Mouse (Mus musculus) forelimb bud, embryonic 11.5 days (tissue): ENCODE measurements around the gene Mapk14.
A peak's percentile ranks its signal among the peaks of the same experiment; 100 is the strongest.

Experiments used
- DNase-seq: peaks from one replicate; pipeline ENCODE4 v3.0.0-alpha.2; 2012; ENCODE audit warnings: low read depth, low spot score

The Mapk14 gene

DNA sequence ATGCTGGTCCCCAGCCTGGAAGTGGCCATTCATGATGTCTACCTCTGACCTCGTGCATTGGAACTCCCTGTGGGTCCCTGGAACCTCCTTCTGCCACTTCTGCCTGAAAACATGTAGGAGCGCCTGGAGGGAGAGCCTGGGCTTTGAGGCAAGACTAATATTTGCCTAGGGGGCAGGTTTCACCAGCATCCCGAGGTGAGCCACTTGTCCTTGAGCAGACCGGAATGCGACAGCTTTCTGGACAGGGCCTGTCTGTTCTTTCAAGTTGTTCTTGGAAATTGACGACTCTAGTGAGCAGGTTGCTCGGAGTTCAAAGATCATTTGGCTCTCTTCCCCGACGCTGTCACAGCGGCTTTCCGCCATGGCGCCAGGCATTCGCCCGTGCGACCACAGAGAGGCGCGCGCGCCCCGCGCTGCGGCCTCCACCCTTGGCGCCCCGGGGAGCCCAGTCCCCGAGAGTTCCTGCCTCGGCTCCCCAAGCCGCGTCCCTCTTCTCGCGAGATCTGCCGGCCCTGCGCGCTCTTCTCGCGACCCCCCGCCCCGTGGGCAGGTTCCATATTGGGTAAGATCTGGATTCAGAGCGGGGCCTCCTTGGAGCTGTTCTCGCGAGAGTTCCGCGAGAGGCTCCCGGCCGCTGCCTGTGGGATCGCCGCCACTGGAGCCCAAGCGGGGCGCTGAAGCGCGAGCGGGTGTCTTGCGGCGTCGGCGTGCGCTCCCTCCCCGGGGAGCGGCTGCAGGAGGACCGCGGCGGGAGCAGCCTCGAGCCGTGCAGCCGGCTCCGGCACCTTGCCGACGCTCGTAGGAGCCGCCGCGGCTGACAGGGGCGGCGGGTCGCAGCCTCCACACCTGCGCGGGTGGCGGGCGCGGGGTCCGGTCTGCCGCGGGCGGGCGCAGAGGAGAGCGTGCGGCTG is at the start of gene Mapk14:
Mapk14 (plus strand) TSS at position 554 of the 911 bp plus-strand sequence.
- DNase-seq, result peak; percentile 99

DNA sequence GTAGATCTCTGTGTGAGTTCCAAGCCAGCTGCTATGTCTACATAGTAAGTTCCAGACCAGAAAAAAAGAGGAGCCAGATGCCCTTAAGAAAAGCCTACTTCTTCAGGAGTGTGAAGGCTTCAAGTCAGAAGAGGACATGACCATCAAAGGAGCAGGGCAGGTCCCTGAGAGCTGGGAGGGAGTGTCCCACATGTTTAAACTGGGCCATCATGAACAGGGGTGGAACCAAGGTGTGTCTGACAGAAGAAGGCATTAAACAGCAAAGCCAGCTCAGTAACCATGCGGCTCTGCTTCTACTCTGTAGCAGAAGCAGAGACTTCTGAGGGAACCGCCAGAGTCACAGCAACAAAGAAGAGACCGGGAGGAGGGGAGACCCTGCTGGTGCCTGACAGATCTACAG is 47.4 kb upstream of the Mapk14 start:
- no peak for DNase-seq

DNA sequence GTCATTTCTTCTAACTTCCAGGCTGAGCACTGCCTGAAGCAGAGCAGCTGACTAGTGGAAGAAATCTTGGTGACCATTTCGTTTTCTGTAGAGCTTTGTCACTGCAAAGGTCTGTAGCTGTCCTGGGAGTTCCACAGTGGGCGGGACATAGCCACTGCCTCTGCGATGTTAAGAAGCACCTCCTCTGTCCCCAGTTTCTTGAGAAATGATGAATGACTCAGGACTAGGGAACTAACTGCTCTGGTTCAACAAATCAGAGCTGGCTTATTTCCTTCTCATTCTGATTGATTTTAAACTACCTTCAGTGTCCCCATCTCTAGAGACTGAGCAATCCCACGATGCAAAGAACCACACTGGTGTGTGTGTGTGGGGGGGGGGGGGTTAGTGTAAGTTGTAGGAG is 47.0 kb upstream of the Mapk14 start:
- DNase-seq, result no peak

DNA sequence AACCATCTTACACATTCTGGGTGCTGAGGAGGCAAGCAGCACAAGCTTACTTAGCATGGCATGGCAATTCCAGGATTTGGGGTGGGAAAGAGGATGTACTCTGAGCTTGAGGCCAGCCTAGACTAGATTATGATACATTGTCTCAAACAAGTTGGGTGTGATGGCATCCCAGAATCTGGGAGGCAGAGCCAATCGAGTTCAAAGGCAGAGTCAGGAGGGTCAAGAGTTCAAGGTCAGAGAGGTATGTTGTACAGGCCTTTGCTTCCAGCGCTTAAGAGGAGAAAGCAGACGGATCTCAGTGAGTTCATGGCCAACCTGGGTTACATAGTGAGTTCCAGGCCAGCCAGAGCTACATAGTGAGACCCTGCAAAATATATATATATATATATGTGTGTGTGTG is 44.9 kb upstream of the Mapk14 start:
- no peak for DNase-seq

DNA sequence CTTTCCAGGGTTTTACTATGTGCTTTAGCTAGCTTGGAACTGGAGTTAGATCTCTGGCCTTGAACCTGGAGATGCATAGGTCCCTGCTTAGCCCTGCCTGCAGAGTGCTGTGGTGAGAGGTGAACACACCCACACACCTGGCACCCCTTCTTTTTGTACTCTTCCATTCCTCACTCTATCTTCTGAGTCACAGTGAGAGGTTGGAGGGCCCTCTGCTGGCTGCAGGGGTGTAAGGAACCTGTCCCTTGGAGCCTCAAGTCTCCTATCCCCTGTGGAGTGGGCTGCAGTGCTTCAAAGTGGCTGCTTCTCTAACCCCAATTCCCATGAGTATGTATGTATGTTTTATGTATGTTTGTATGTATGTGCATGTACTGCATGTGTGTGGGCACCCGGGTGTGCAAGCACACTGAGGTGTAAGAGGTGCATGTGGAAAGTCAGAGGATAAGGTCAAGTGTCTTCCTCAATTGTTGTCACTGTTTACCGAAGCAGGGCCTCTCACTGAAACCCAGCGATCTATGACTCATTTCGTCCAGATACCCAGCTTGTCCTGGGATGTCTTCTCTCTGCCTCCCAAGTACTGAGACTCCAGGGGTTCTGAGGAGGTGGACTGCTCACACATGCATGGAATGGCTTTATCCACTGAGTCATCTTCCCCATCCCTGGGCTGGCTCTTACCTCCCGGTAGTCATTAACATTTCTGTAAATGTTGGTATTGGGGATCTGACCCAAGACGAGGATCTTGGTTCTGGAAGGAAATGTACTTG is 42.3 kb upstream of the Mapk14 start:
- no peak for DNase-seq

DNA sequence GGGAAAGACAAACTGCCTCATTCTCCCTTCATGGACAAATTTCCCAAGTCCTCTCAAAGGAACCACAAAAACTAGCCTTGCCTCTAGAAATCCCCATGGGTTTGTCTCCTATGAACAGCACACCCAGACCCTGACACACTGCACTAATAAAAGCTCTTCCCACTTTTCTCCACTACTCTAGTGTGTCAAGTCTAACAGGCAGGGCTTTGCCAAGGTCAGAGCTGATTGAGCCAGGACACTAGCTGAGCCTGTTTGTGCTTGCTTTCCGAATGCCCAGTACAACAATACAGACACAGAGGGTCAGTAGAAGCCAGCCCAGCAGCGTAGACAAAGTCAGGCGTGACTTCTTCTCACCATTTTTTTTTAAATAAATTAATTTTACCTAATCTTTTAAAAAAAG is 40.9 kb upstream of the Mapk14 start:
- no peak for DNase-seq

DNA sequence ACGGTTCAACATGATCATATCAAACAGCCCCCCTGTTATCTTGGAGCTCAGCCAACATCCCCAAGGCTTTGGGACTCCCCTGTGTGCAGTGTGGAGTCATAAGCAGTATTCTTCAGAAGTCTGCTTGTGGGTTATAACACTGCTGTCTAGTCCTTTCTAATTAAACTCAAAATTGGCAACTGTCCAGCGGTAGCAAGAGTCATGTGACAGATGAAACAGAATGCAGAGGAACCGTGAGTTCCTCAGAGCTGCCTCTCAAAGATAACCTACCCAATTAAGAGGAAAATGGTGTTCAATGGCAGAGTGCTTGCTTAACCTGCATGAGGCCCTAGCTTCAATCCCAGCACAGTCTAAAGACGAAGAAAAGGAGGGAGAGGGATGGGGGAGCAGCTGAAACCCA is 33.2 kb upstream of the Mapk14 start:
- no peak for DNase-seq

DNA sequence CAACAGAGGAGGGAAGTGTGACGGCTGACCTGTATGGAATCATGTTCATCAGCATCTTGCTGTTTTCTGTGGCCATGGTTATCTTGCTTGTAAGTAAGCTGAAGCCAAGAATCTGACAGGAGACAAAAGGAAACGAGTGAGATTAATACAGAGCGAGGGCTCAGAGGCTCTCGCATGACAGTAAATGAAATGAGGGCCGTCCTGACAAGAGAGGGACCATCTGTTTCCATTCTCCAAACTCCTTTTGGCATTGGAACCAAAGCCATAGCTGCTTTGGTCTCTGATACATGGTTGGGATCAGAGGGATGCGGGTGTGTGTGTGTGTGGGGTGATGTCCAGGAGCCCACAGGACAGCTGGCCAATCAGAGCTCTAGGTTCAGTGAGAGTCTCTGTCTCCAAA is 31.6 kb upstream of the Mapk14 start:
- DNase-seq, result no peak

DNA sequence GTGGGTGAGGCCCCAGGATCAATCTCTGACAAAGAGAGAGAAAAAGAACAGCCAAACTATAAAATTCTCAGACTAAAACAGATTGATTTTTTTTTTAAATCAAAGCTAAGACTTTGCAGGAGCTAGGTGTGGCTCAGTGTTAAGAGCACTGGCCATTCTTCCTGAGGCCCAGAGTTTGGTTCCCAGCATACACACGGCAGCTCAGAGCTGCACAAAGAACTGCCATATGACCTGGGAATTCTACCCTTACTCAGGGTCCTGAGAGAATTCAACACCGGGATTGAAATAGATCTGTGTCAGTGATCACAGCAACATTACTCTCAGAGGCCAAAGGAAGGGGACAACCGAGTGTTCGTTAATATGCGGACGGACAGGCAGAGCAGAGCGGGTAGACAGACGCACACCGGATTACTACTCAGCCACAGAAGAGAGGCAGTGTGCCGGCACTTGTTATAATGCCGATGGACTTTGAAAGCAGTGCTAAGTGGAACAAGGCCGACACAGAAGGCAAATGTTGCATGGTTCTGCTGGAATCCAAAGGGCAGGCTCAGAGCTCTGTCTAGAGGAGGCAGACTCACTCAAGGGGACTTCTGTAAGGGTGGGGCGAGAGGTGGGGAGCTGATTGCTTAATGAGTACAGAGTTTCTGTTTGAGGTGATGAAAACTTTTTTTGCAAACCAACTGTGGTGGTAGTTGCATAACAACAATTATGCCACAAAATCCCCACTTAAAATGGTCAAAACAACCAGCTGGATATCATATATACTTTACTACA is 8.6 kb upstream of the Mapk14 start:
- DNase-seq, result no peak

DNA sequence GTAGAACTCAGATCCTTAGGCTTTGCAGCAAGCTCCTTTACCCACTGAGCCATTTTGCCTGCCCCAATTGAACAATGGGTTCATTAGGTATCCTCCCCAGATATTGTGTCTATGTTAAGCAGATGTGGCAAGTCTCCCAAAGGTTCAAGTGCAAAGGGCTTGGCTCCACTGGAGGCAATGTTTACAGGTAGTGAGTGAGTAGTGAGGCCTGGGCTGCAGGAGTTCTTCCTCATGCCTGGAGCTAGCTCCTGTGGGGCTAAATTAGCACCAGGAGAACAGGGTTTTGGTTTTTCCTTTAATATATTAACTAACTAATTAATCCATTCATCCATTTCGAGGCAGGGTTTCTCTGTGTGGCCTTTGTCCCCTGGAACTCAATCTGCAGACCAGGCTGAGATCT is 7.5 kb upstream of the Mapk14 start:
- no peak for DNase-seq

DNA sequence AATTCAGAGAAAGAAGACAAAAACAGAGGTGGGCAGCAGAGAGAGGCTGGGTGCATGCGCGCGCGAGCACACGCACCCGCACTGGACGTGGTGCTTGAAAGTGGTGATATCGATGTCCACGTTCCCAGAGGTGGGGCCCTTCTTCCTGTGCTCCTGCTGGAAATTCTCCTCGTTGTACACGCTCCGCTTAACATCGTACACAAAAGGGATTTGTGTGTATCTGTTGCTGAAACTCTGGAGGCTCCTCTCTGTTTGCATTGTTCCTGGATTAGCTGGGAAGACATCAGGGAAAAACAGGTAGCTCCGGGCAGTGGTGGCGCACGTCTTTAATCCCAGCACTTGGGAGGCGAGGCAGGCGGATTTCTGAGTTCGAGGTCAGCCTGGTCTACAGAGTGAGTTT is 6.5 kb upstream of the Mapk14 start:
- DNase-seq, result no peak

DNA sequence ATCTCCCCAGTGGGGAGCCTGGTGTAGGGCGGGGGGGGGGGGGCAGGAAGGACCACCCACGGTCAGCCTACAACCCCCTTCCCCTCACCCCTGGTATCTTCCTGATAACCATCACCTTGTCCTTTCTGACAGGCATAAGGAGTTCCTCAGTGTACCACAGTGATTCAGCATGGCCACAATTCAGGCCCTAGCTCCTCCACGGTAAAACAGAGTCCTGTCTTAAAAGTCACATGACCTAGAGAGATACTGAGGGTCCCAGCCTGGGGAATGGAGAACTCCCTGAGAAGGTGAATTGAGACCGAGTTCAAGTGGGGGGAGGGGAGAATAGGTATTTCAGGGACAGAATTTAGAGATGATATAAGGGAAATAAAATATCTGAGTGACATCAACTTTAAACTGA is 3.8 kb upstream of the Mapk14 start:
- no peak for DNase-seq

DNA sequence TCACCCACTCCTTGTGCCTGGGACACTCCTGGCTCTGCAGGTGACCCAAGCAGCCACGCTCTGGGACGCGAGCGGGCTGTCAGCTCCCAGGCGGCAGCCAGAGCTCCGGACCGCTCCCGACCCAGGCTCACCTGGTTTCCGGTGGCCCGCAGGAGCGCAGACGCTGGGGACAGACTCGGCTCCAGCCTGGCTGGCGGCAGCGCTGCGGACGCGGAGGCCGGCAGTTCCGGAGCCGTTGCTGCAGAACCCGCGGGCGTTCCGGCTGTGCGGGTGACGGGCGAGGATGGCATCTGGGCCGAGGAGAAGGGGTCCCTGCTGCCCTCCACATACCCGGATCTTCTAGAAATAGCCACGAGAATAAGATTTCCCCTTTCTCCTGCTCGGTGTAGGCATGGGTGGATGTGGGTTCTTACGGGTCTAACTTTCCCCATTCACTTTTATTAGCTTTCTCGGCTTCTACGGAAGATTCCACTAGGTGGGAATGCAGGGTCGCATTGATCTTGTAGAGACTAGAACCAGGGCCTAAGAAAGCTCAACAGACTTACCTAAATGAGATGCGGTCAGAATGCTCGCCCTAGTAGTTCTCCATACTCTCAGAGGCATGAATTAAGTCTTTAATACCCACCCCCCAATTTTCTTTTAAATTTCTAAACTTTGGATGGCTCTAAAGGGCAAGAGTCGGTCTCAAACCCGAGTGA is 1.4 kb upstream of the Mapk14 start, which contains the start of gene Slc26a8:
Slc26a8 (minus strand) TSS at position 648 of the 698 bp plus-strand sequence.
- no peak for DNase-seq

DNA sequence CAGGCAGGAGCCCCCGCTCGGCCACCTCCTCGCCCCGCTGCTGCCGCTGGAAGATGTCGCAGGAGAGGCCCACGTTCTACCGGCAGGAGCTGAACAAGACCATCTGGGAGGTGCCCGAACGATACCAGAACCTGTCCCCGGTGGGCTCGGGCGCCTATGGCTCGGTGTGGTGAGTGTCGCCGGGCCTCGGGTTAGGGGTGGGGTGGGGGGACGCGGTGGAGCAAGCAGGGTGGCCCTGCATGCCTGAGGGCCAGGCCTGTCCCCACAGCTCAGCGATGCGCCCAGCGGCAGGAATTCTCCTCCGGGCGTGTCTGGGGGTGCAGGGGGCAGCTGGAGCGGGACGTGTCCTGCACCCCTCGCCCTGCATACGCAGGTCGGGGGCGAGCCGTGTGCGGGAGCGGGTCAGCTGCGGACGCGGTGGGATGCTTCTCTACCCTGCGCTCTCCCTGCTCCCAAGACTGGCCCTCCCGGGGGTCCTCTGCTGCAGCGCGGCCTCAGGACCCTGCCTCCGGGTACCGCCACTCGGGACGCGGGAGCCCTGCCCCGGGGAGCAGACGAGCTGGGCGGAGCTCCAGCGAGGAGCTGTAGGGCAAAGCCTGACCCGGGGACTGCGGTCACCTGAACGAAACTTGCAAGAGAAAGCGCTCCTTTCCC is 685 bp downstream of the Mapk14 start:
- peak; percentile 26 for DNase-seq

DNA sequence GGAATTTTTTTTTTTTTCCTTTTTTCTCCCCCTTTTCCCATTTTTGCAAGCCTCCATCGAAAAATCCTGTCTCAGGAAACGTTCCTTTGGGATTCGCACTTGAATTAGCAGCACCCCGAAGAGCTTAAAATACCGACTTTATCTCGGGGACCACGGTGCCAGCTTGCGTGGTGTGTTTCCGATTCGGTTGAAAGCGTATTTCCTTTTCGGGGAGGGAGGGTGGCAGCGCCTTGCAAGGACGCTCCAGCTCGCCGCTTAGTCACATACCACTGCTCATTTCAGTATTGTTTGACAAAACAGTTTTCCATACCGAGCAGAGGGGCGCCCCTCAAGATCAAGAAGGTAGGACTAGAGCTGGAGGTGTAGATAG is 1.2 kb downstream of the Mapk14 start:
- no peak for DNase-seq

DNA sequence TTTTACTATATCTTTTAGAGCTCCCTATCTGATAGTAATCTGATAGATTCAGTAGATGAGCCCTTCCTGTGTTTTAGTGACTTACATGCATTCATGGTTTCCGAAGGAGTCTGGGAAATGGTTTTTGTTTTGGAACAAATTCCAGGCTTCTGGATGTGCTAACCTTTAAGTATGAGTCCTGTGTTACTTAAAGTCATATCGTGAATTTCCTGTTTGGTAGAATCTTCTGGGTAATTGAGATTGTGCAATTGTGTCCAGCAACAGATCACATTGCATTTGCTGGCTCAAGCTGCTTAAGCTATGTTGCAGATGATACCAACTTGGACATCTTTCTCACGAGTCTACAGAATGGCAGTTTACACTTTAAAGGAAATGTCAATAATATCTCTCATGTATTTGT is 2.0 kb downstream of the Mapk14 start:
- DNase-seq, result no peak

DNA sequence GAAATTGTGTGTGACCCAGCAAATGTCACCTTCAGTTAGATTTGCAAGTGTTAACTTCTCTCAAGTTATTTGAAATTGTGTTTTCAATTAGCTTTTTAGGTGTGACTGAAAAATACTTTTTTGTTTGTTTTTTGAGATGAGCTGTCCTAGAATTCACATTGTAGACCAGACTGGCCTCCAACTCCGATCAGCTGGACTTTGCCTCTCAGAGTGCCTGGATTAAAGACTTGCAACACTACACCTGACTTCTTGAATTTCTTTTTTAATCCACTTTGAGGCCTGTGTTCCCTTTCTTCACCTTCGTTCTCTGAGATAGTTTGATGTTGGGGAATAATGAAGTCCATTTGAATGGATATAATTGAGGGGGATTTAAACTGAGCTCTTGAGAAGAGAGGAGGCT is 2.9 kb downstream of the Mapk14 start:
- no peak for DNase-seq

DNA sequence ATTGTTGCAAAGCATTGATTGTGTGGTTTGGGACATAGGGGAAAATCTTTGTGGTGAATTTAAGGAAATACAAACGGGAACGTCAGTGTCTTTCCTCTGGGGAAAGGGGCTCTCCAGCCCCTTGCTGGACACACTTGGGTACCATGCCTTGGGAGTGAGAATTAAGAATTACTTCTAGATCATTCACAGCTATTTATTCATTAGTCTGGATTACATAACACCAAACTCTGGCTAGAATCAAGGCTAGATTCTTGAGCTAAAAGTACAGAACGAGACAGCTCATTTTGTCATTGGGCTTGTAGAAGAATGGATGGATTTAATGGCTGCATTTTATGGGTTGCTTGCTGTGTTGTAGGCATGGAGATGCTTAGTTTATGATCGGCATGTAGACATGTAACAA is 3.7 kb downstream of the Mapk14 start:
- DNase-seq, result no peak

DNA sequence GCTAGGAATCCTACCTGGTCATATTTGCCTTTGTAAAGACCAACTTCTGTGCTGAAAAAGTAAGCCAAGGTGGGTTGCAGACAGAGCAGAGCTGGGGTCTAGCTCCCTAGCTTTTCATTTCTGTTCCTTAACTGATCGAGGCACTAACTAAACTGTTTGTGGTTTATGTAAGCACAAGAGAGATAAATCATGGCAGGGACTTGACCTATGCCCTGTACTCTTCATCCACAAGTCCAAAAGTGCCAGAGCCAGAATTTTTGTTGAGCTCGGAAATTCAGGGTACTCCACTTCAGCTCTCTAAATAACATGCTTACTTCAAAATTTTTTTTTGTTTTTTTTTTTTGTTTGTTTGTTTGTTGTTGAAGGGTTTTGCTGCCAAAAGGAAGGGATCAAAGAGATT is 5.5 kb downstream of the Mapk14 start:
- no peak for DNase-seq

DNA sequence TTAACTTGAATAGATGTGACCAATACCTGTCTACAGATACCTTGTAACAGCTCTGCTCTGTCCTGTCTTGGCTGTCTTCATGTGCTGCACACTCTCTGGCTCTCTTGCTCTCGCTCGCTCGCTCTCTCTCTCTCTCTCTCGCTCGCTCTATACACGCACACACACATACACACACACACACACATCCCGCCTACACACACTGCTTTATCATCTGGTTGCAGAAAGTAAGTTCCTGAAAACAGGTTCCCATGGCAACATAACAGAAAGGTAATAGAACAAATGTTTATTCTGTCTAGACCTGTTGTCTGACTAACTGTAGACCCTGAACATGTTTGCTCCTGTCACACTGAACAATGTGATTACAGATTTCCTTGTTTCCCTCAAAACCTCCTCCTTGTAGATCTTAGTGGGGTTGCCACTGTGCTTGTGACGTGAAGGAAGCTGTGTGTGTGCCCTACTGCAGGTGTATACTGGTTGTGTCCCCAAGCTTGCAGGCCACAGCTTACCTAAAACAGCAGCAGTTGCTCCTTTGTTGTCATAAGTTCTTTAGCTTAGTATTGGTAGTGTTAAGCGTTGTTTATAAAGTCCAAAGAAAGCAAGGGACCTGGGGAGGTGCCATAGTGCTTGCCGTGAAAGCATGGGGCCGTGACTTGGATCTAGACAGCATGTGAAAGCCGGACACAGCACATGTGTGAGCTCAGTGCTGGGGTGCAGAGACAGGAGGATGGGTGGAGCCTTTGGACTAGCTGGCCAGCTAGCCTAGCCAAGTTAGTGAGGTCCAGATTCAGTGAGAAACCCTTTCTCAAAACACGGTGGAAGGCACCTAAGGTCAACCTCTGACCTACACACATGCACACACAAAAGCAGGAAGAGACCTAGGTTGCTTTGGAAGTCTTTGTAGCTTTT is 6.4 kb downstream of the Mapk14 start:
- no peak for DNase-seq
